Mouse (Mus musculus): ENCODE measurements at regions not wholly inside any gene's neighbourhood (a gene's known extent, or its start where the extent isn't known, plus 50 kb on each side); places are given as distances from the start of the nearest gene placed in this dataset.

DNA sequence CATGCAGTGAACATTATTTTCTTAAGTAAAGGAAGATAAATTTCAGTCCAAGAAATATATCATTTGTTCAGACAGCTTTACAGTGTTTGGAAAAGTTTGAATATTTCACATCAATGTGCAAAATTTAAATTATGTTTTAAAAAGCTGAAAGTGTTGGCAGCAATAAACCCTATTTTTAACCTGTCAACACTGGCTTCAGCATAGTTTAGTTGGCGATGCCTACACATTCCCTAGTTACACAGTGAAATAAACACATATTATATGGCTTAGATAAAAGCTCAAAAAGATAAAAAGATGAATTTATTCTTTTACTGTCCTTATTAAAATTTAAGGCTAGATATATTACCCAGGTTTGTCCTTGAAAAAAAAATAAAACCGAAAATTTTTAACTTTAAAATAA is 471.8 kb upstream of the Ncam2 start:
- DNase-seq (ENCODE audit: extremely low spot score in 1 of 2, low spot score in 1 of 2): peak; percentile 8 to 40

DNA sequence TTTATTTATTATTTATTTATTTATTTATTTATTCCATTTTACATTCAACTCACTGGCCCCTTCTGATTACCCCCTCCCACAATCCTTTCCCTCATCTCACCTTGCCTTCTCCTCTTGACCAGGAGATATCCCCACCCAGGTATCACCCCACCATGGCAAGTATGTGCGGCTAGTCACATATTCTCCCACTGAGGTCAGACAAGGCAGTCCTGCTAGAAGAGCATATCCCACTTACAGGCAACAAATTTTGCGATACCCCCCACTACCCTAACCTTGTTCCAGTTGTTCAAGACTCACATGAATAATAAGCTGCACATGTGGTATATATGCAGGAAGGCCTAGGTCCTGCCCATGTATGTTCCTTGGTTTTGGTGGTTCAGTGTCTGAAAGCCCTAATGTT is 427.2 kb upstream of the Ncam2 start:
- no peak for DNase-seq (ENCODE audit: extremely low spot score in 1 of 2, low spot score in 1 of 2)

DNA sequence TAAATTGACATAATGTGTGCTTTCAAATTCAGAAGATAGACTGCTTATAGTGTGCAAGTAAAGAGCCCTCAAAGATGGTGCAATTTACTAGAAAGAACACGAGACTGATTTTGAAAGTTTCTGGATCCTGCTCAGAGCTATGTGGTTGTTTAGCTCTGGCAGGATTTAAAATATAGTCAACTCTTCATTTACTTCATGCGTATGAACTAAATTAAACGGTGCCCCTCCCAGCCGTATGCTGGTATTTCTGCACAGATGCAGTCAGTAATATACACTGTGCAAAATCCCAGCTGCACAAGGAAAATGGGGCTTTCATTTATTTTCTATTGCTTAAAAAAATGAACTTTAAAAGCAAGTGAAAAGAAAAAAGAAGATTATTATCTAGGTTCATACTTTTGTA is 383.4 kb upstream of the Ncam2 start:
- peak; percentile 4 to 15 for DNase-seq (ENCODE audit: extremely low spot score in 1 of 2, low spot score in 1 of 2)

DNA sequence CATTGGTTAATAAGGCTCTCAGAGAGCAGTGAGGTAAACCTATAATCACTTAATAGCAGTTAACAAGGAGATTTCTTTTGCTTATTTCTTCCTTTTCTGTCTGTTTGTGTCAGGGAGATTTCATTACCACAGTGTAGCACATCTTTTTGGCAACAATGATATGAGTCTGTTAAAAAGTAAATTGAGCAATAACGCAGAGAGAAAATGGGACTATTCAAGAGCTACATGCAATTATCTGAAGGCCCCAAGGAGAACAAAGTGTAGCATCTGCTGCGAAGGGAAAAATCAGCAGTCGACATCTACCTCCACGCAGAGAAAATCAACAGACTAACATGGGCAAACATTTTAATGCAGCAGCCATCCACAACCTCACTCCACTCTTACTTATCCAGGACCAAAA is 366.0 kb upstream of the Ncam2 start:
- no peak for DNase-seq (ENCODE audit: extremely low spot score in 1 of 2, low spot score in 1 of 2)

All from frontal cortex, adult 2 months (tissue).